Mouse (Mus musculus) intestine, postnatal 0 days (tissue): ENCODE measurements around the gene Cdcp2. TPM values are rescaled to one million over a fixed set of nuclear protein-coding genes. Genes with fewer than 3 reads are reported as not detected.

Source experiments
- ATAC-seq: fragments of 200-750 bp; cut with Nextera tagmentation; 2 replicates; pipeline ENCODE4 v1.8.0; 2017; ENCODE audit warnings: mild to moderate bottlenecking, moderate TSS enrichment, moderate library complexity
- H3K27ac ChIP-seq: fragments of 300-500 bp; sonication (generic); 2 replicates; pipeline ENCODE4 v1.5.1; 2014; ENCODE audit warnings: mild to moderate bottlenecking, low read depth, low read length, moderate library complexity
- H3K27me3 ChIP-seq: fragments of 300-500 bp; sonication (generic); replicated peaks from 2 replicates; pipeline ENCODE4 v1.6.1; 2014; ENCODE audit warnings: low read length, mixed read lengths; ENCODE audit not compliant: control insufficient read depth, insufficient read depth
- H3K36me3 ChIP-seq: fragments of 300-500 bp; sonication (generic); 2 replicates; pipeline ENCODE4 v1.6.1; 2014; ENCODE audit warnings: mild to moderate bottlenecking, moderate library complexity; ENCODE audit not compliant: control insufficient read depth, insufficient read depth
- H3K4me1 ChIP-seq: fragments of 300-500 bp; sonication (generic); replicated peaks from 2 replicates; pipeline ENCODE4 v1.6.1; 2014; ENCODE audit warnings: antibody characterized with exemption, low read length, mixed read lengths; ENCODE audit not compliant: control insufficient read depth, insufficient read depth
- H3K4me2 ChIP-seq: fragments of 300-500 bp; sonication (generic); replicated peaks from 2 replicates; pipeline ENCODE4 v1.6.1; 2014; ENCODE audit warnings: low read depth, mild to moderate bottlenecking, moderate library complexity
- H3K4me3 ChIP-seq: fragments of 300-500 bp; sonication (generic); 2 replicates; pipeline ENCODE4 v1.5.1; 2014; ENCODE audit warnings: low read depth, low read length
- H3K9ac ChIP-seq: fragments of 300-500 bp; sonication (generic); 2 replicates; pipeline ENCODE4 v1.6.1; 2014; ENCODE audit warnings: mild to moderate bottlenecking, low read depth, low read length
- H3K9me3 ChIP-seq: fragments of 300-500 bp; sonication (generic); 2 replicates; pipeline ENCODE4 v1.6.1; 2016; ENCODE audit warnings: mixed run types; ENCODE audit not compliant: control insufficient read depth
- CTCF ChIP-seq: sonication (generic); IDR thresholded peaks from 2 replicates; pipeline ENCODE4 v1.5.1; 2016; ENCODE audit warnings: low read depth, mild to moderate bottlenecking, control low read depth, antibody characterized with exemption, moderate library complexity
- WGBS: fragments of 180-500 bp; shearing (Covaris S2); extraction: QIAGEN DNeasy Blood & Tissue Kit; methylation state at CpG from one replicate; pipeline ENCODE4 v1.1.7; 2014; 5-methylcytosine and 5-hydroxymethylcytosine counted together
- polyA plus RNA-seq: library from polyadenylated mRNA; unstranded; fragments of >200 nt; fragmentation: Nextera tagmentation; extraction: Ambion mirVana; gene quantifications from 2 replicates; pipeline ENCODE4 v1.2.1, GENCODE M21; 2015

Cdcp2 gene
- not detected in 2 replicates for polyA plus RNA-seq

DNA sequence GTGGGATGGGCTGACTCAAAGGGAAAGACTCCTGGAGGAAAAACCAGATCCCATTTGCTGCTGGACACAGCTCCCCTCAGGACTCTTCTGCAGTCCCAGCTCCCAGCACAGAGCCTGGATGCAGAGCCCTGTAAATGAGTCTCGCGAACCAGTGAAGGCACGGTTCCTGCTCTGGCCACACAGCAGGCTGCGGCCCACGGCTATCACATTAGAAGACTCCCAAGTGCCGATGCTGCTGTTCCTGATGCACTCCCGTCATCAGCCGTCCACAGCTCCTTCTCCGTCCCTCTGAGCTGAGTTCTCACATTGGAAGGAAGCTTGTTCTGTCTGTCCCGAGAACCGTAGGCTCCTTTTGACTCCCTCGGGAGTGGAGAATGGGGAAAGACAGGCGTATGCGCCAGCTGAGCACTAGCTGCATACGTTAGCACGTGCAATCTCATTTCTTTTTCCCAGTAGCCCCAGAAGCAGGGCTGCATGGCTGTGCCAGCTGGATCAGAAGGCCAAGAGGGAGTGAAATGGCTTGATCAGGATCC lies at the start of gene Cdcp2:
Gene Cdcp2 (plus strand): TSS at position 51 of the 533 bp plus-strand sequence.
- H3K4me1 ChIP-seq, result peaks cover 5% of the 10 kb centered on the region; the same call in 1 of the 2 replicates
- 78% methylated on average over 16 of the region's 16 CpGs for WGBS
- no peaks in the 10 kb centered on the region for H3K9me3 ChIP-seq
- H3K27me3 ChIP-seq, result no peaks in the 10 kb centered on the region
- H3K4me2 ChIP-seq, result no peak within 1 kb of the TSS
- no peak within 1 kb of the TSS for H3K9ac ChIP-seq
- H3K27ac ChIP-seq, result no peak within 1 kb of the TSS
- TF ChIP-seq CTCF, result no peak
- H3K4me3 ChIP-seq, result no peak within 1 kb of the TSS
- H3K36me3 ChIP-seq, result no peaks in the 10 kb centered on the region
- ATAC-seq, result no peak

GRCm38 (mm10) chr4:107047806-107048205 lies 48.9 kb upstream of the Cdcp2 start:
- Histone ChIP-seq H3K4me3 (no peak overlapping the region), H3K36me3 (peaks cover 51% of the 10 kb centered on the region), H3K4me2 (no peak overlapping the region), H3K9me3 (no peaks in the 10 kb centered on the region), H3K27ac (no peak overlapping the region), H3K27me3 (no peaks in the 10 kb centered on the region), H3K4me1 (no peaks in the 10 kb centered on the region), H3K9ac (no peak overlapping the region)
- WGBS, result 88% methylated on average over 5 of the region's 5 CpGs
- no peak for ATAC-seq
- TF ChIP-seq CTCF, result no peak

DNA sequence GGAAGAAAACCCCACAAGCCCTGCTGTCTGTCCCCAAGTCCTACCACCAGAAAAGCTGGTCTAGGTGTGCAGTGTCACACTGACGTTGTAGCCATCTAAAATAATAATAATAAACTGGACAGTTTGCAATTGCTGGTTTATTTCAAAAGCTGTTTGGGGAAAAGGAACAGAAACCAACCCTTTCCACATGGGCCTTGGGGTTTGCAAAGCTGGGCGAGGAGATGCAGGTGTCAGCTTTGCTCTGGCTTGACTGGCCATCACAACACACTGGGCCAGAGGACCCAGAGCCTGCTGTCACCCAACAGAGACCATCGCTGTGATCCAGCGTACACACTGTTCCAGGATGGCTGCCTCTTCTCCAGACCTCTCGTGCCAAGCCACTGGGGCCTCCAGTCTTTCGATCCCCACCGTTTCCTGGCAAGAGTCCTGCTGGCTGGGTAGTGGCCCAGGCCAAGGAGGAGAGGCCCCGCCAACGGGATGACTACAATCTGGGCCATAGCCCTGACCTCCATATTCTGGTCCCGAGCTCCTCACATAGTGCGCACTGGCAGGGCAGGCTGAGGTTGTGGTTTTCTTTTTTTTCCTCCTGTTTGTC lies 48.0 kb upstream of the Cdcp2 start:
- no peak overlapping the region for H3K4me2 ChIP-seq
- peaks cover 48% of the 10 kb centered on the region for H3K36me3 ChIP-seq

DNA sequence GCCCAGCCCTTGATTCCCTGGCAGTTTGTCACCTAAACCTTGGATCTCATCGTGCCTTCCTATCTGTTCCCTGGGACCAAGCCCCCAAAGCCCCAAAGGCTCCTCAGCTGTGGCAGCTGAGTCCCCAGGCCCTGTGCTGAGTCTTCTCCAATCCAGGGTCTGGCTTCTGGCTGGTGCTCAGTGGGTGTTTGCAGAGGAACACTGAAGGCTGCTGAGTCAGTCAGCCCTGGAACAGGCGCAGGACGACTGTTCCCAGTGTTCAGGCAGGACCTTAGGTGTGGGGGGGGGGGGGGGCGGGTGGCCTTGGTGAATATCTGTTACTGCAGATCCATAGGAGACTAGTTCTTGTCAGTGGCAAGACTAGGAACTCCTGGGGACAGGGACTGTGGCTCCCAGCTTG lies 44.8 kb upstream of the Cdcp2 start:
- 58% methylated on average over 4 of the region's 4 CpGs for WGBS
- TF ChIP-seq CTCF, result no peak
- Histone ChIP-seq H3K4me3 (no peak overlapping the region), H3K27me3 (no peaks in the 10 kb centered on the region), H3K27ac (no peak overlapping the region), H3K4me2 (no peak overlapping the region), H3K9me3 (no peaks in the 10 kb centered on the region), H3K9ac (no peak overlapping the region), H3K36me3 (peaks cover 24% of the 10 kb centered on the region), H3K4me1 (no peaks in the 10 kb centered on the region)
- no peak for ATAC-seq

More for the DNA sequence above, 48.0 kb upstream of the Cdcp2 start:
- TF ChIP-seq CTCF, result no peak
- H3K9me3 ChIP-seq, result no peaks in the 10 kb centered on the region
- no peak for ATAC-seq
- H3K4me3 ChIP-seq, result no peak overlapping the region
- no peaks in the 10 kb centered on the region for H3K4me1 ChIP-seq
- no peak overlapping the region for H3K9ac ChIP-seq
- 93% methylated on average over 11 of the region's 11 CpGs for WGBS
- H3K27me3 ChIP-seq, result no peaks in the 10 kb centered on the region
- no peak overlapping the region for H3K27ac ChIP-seq

DNA sequence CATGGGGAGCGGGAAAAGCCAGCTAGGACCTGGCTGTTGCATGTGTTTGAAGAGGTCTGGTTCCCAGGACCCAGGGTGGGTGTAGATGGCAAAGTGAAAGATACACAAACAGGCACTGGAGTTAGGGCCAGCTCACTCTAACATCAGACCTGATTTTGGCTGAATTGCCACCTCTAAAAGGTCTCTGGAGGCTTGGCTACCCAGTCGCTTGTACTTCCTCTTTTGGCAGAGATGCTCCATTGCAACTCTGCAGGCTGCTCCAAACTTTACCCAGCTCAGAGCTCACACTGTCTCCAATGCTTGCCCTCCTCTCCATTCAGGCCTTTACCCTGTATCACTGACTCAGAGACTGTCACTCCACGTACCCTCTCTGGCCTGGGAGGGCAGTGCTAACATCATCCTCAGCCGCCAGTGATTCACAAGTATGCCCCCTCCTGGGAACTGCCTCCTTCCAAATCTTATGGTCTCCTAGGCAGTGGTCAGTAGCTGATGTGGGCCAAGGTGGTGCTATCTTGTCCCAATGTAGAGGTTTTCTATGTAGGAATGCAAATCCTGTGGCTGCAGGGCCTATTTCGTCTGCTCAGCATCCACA lies 43.6 kb upstream of the Cdcp2 start:
- H3K4me3 ChIP-seq, result no peak overlapping the region
- H3K9ac ChIP-seq, result no peak overlapping the region
- no peak for TF ChIP-seq CTCF
- no peak for ATAC-seq
- peaks cover 25% of the 10 kb centered on the region for H3K36me3 ChIP-seq
- no peaks in the 10 kb centered on the region for H3K27me3 ChIP-seq
- WGBS, result 58% methylated on average over 5 of the region's 5 CpGs
- H3K4me2 ChIP-seq, result no peak overlapping the region
- no peaks in the 10 kb centered on the region for H3K4me1 ChIP-seq
- H3K9me3 ChIP-seq, result no peaks in the 10 kb centered on the region
- H3K27ac ChIP-seq, result no peak overlapping the region

- no peaks in the 10 kb centered on the region for H3K9me3 ChIP-seq
- ATAC-seq, result no peak
- TF ChIP-seq CTCF, result no peak
- H3K27me3 ChIP-seq, result no peaks in the 10 kb centered on the region
- WGBS, result 80% methylated on average over 3 of the region's 3 CpGs
- H3K4me2 ChIP-seq, result no peak overlapping the region
- H3K27ac ChIP-seq, result no peak overlapping the region
- peaks cover 45% of the 10 kb centered on the region for H3K36me3 ChIP-seq
- no peaks in the 10 kb centered on the region for H3K4me1 ChIP-seq
- no peak overlapping the region for H3K9ac ChIP-seq
- H3K4me3 ChIP-seq, result no peak overlapping the region
Measured at GRCm38 (mm10) chr4:107056088-107056487, 40.6 kb upstream of the Cdcp2 start.
